Mouse (Mus musculus) heart, embryonic 12.5 days (tissue): ENCODE results near the gene Zbtb8a. TPM values are rescaled to one million over a fixed set of nuclear protein-coding genes. Genes with fewer than 3 reads are reported as not detected.

Experiments used
- ATAC-seq: fragments of 200-750 bp; cut with Nextera tagmentation; 2 replicates; pipeline ENCODE4 v1.8.0; 2017; ENCODE audit warnings: moderate TSS enrichment, moderate library complexity; ENCODE audit not compliant: insufficient number of reproducible peaks, low FRiP score
- H3K27ac ChIP-seq: fragments of 300-500 bp; sonication (generic); 2 replicates; pipeline ENCODE4 v1.5.1; 2016; ENCODE audit warnings: mild to moderate bottlenecking, moderate library complexity; ENCODE audit not compliant: poor library complexity, severe bottlenecking
- H3K27me3 ChIP-seq: fragments of 300-500 bp; sonication (generic); replicated peaks from 2 replicates; pipeline ENCODE4 v1.6.1; 2016; ENCODE audit warnings: mild to moderate bottlenecking, moderate library complexity
- H3K36me3 ChIP-seq: fragments of 300-500 bp; sonication (generic); 2 replicates; pipeline ENCODE4 v1.6.1; 2016; ENCODE audit warnings: mild to moderate bottlenecking, moderate library complexity
- H3K4me1 ChIP-seq: fragments of 300-500 bp; sonication (generic); replicated peaks from 2 replicates; pipeline ENCODE4 v1.6.1; 2016; ENCODE audit warnings: mild to moderate bottlenecking
- H3K4me2 ChIP-seq: fragments of 300-500 bp; sonication (generic); 2 replicates; pipeline ENCODE4 v1.6.1; 2016; ENCODE audit warnings: mild to moderate bottlenecking, moderate library complexity
- H3K4me3 ChIP-seq: fragments of 300-500 bp; sonication (generic); 2 replicates; pipeline ENCODE4 v1.5.1; 2016; ENCODE audit warnings: mild to moderate bottlenecking
- H3K9ac ChIP-seq: fragments of 300-500 bp; sonication (generic); 2 replicates; pipeline ENCODE4 v1.6.1; 2016; ENCODE audit warnings: mild to moderate bottlenecking, moderate library complexity
- H3K9me3 ChIP-seq: fragments of 300-500 bp; sonication (generic); replicated peaks from 2 replicates; pipeline ENCODE4 v1.6.1; 2016; ENCODE audit warnings: mild to moderate bottlenecking, moderate library complexity
- whole genome bisulfite sequencing: fragments of 180-500 bp; shearing (Covaris S2); methylation state at CpG from one replicate; pipeline ENCODE4 v1.1.7; 2016; 5-methylcytosine and 5-hydroxymethylcytosine counted together
- polyA plus RNA-seq: library from polyadenylated mRNA; unstranded; fragments of >200 nt; fragmentation: Nextera tagmentation; extraction: Ambion mirVana; gene quantifications from 2 replicates; pipeline ENCODE4 v1.2.1, GENCODE M21; 2016

Zbtb8a gene
- polyA plus RNA-seq, 1 experiment from 2014 or later = 11.8 TPM

- Histone ChIP-seq H3K9me3 (no peaks in the 10 kb centered on the region), H3K4me1 (peaks cover 37% of the 10 kb centered on the region), H3K9ac (peak overlapping the region; percentile 96), H3K36me3 (peaks cover 33% of the 10 kb centered on the region), H3K4me3 (peak overlapping the region; percentile 93), H3K27ac (peak overlapping the region; percentile 98), H3K4me2 (peak overlapping the region; percentile 91), H3K27me3 (no peaks in the 10 kb centered on the region)
- ATAC-seq = peak; percentile 68
- under 1% methylated on average over 62 of the region's 62 CpGs for WGBS
Observed at GRCm38 (mm10) chr4:129334677-129335215, 43.2 kb downstream of the Zbtb8a start.

- H3K27me3 ChIP-seq = no peaks in the 10 kb centered on the region
- peaks cover 50% of the 10 kb centered on the region for H3K36me3 ChIP-seq
- H3K9ac ChIP-seq = peak overlapping the region; percentile 45
- H3K4me1 ChIP-seq = peaks cover 37% of the 10 kb centered on the region
- no peak overlapping the region for H3K27ac ChIP-seq
- peak overlapping the region; percentile 91 for H3K4me2 ChIP-seq
- H3K9me3 ChIP-seq = no peaks in the 10 kb centered on the region
- WGBS = 59% methylated on average over 1 of the region's 1 CpGs
- peak overlapping the region; percentile 93; the same call in 1 of the 2 replicates for H3K4me3 ChIP-seq
- ATAC-seq = no peak
Observed at GRCm38 (mm10) chr4:129332846-129333245, 45.1 kb downstream of the Zbtb8a start.

GRCm38 (mm10) chr4:129326191-129326590 is 51.7 kb downstream of the Zbtb8a start:
- no peaks in the 10 kb centered on the region for H3K27me3 ChIP-seq
- WGBS = 78% methylated on average over 1 of the region's 1 CpGs
- H3K27ac ChIP-seq = no peak overlapping the region
- no peaks in the 10 kb centered on the region for H3K9me3 ChIP-seq
- peaks cover 70% of the 10 kb centered on the region for H3K36me3 ChIP-seq
- H3K4me3 ChIP-seq = no peak overlapping the region
- H3K9ac ChIP-seq = no peak overlapping the region
- no peak for ATAC-seq
- H3K4me1 ChIP-seq = peaks cover 14% of the 10 kb centered on the region
- no peak overlapping the region for H3K4me2 ChIP-seq

- Histone ChIP-seq H3K9me3 (no peaks in the 10 kb centered on the region), H3K4me2 (no peak overlapping the region), H3K27me3 (no peaks in the 10 kb centered on the region), H3K4me3 (no peak overlapping the region), H3K36me3 (peaks cover 74% of the 10 kb centered on the region), H3K9ac (no peak overlapping the region), H3K4me1 (peaks cover 5% of the 10 kb centered on the region), H3K27ac (no peak overlapping the region)
- WGBS = 73% methylated on average over 1 of the region's 1 CpGs
- no peak for ATAC-seq
Observed at GRCm38 (mm10) chr4:129324756-129325155, 53.2 kb downstream of the Zbtb8a start.

GRCm38 (mm10) chr4:129323491-129323890 is 54.4 kb downstream of the Zbtb8a start:
- no peak for ATAC-seq
- peaks cover 5% of the 10 kb centered on the region for H3K4me1 ChIP-seq
- no peak overlapping the region for H3K4me2 ChIP-seq
- no peak overlapping the region for H3K9ac ChIP-seq
- 100% methylated on average over 1 of the region's 1 CpGs for WGBS
- H3K27ac ChIP-seq = no peak overlapping the region
- no peaks in the 10 kb centered on the region for H3K27me3 ChIP-seq
- H3K9me3 ChIP-seq = no peaks in the 10 kb centered on the region
- no peak overlapping the region for H3K4me3 ChIP-seq
- peaks cover 73% of the 10 kb centered on the region for H3K36me3 ChIP-seq

GRCm38 (mm10) chr4:129322042-129322441 is 55.9 kb downstream of the Zbtb8a start:
- 93% methylated on average over 5 of the region's 5 CpGs for WGBS
- Histone ChIP-seq H3K27ac (no peak overlapping the region), H3K27me3 (no peaks in the 10 kb centered on the region), H3K4me1 (peaks cover 5% of the 10 kb centered on the region), H3K4me3 (no peak overlapping the region), H3K9me3 (no peaks in the 10 kb centered on the region), H3K36me3 (peaks cover 73% of the 10 kb centered on the region), H3K9ac (no peak overlapping the region), H3K4me2 (no peak overlapping the region)
- ATAC-seq = no peak

- Histone ChIP-seq H3K36me3 (peaks cover 74% of the 10 kb centered on the region), H3K9me3 (no peaks in the 10 kb centered on the region), H3K4me1 (peaks cover 4% of the 10 kb centered on the region; the same call in 1 of the 2 replicates), H3K4me2 (no peak overlapping the region), H3K4me3 (no peak overlapping the region), H3K27me3 (no peaks in the 10 kb centered on the region), H3K9ac (no peak overlapping the region), H3K27ac (no peak overlapping the region)
- 90% methylated on average over 1 of the region's 1 CpGs for WGBS
- no peak for ATAC-seq
Observed at GRCm38 (mm10) chr4:129320876-129321275, 57.0 kb downstream of the Zbtb8a start.

- H3K4me2 ChIP-seq = no peak overlapping the region
- no peak for ATAC-seq
- no peaks in the 10 kb centered on the region for H3K9me3 ChIP-seq
- H3K4me1 ChIP-seq = no peaks in the 10 kb centered on the region
- H3K9ac ChIP-seq = no peak overlapping the region
- no peak overlapping the region for H3K27ac ChIP-seq
- no peaks in the 10 kb centered on the region for H3K27me3 ChIP-seq
- H3K36me3 ChIP-seq = peaks cover 88% of the 10 kb centered on the region
- 80% methylated on average over 3 of the region's 3 CpGs for WGBS
- H3K4me3 ChIP-seq = no peak overlapping the region
Observed at GRCm38 (mm10) chr4:129313886-129314285, 64.0 kb downstream of the Zbtb8a start.

GRCm38 (mm10) chr4:129307936-129308335 is 70.0 kb downstream of the Zbtb8a start:
- Histone ChIP-seq H3K4me3 (no peak overlapping the region), H3K4me2 (no peak overlapping the region), H3K9ac (no peak overlapping the region), H3K36me3 (peaks cover 66% of the 10 kb centered on the region), H3K4me1 (peaks cover 7% of the 10 kb centered on the region), H3K9me3 (no peaks in the 10 kb centered on the region), H3K27ac (no peak overlapping the region), H3K27me3 (no peaks in the 10 kb centered on the region)
- ATAC-seq = no peak
- 92% methylated on average over 1 of the region's 1 CpGs for whole genome bisulfite sequencing

- WGBS = 5% methylated on average over 1 of the region's 1 CpGs
- Histone ChIP-seq H3K36me3 (peaks cover 36% of the 10 kb centered on the region), H3K4me2 (no peak overlapping the region), H3K9ac (no peak overlapping the region), H3K4me3 (no peak overlapping the region), H3K27me3 (no peaks in the 10 kb centered on the region), H3K9me3 (peaks cover 4% of the 10 kb centered on the region; the same call in 1 of the 2 replicates), H3K27ac (no peak overlapping the region), H3K4me1 (peaks cover 7% of the 10 kb centered on the region)
- no peak for ATAC-seq
Observed at GRCm38 (mm10) chr4:129304306-129304705, 73.6 kb downstream of the Zbtb8a start.

GRCm38 (mm10) chr4:129303816-129304215 is 74.1 kb downstream of the Zbtb8a start:
- WGBS = 82% methylated on average over 9 of the region's 9 CpGs
- Histone ChIP-seq H3K4me3 (no peak overlapping the region), H3K36me3 (peaks cover 33% of the 10 kb centered on the region), H3K9ac (no peak overlapping the region), H3K4me2 (no peak overlapping the region), H3K27me3 (no peaks in the 10 kb centered on the region), H3K27ac (no peak overlapping the region), H3K4me1 (peaks cover 7% of the 10 kb centered on the region), H3K9me3 (peaks cover 4% of the 10 kb centered on the region; the same call in 1 of the 2 replicates)
- ATAC-seq = no peak
